Mouse (Mus musculus) gonadal fat pad, adult 2 months (tissue): Measurements from ENCODE around the gene Slc25a21. TPM values are rescaled to one million over a fixed set of nuclear protein-coding genes. Genes with fewer than 3 reads are reported as not detected.

ENCODE experiments used
- DNase-seq: peaks from one replicate; pipeline ENCODE4 v3.0.0-alpha.2; 2012; ENCODE audit warnings: low read depth
- polyA plus RNA-seq: library from polyadenylated mRNA; depleted of rRNA; stranded (reverse); fragments of >200 nt; gene quantifications from 2 replicates; pipeline ENCODE4 v1.2.3, GENCODE M21; 2012

The Slc25a21 gene
- polyA plus RNA-seq, 1 experiment = 1.6 TPM

- no peak for DNase-seq
These were observed 319.5 kb downstream of the Slc25a21 start for GRCm38 (mm10) chr12:56877796-56878195.

- no peak for DNase-seq
These were observed 320.7 kb downstream of the Slc25a21 start for GRCm38 (mm10) chr12:56876549-56876948.

GRCm38 (mm10) chr12:56873204-56873603, 324.1 kb downstream of the Slc25a21 start:
- DNase-seq = no peak

- DNase-seq = no peak
These were observed 326.7 kb downstream of the Slc25a21 start for GRCm38 (mm10) chr12:56870569-56870968.

- DNase-seq = no peak
These were observed 333.3 kb downstream of the Slc25a21 start for GRCm38 (mm10) chr12:56863873-56864562.

GRCm38 (mm10) chr12:56852679-56853078, 344.6 kb downstream of the Slc25a21 start:
- DNase-seq = no peak

- DNase-seq = no peak
These were observed 345.8 kb downstream of the Slc25a21 start for GRCm38 (mm10) chr12:56851464-56851863.

GRCm38 (mm10) chr12:56829945-56830344, 367.3 kb downstream of the Slc25a21 start:
- DNase-seq = no peak

GRCm38 (mm10) chr12:56829455-56829883, 367.8 kb downstream of the Slc25a21 start:
- DNase-seq = no peak

- DNase-seq = no peak
These were observed 369.4 kb downstream of the Slc25a21 start for GRCm38 (mm10) chr12:56827808-56828384.

GRCm38 (mm10) chr12:56824688-56825087, 372.6 kb downstream of the Slc25a21 start:
- no peak for DNase-seq

- DNase-seq = no peak
These were observed 375.1 kb downstream of the Slc25a21 start for GRCm38 (mm10) chr12:56822122-56822521.

GRCm38 (mm10) chr12:56820604-56821003, 376.7 kb downstream of the Slc25a21 start:
- DNase-seq = no peak

- DNase-seq = no peak
These were observed 389.8 kb downstream of the Slc25a21 start for GRCm38 (mm10) chr12:56807483-56807882.

GRCm38 (mm10) chr12:56807078-56807477, 390.2 kb downstream of the Slc25a21 start:
- DNase-seq = no peak

- DNase-seq = no peak
These were observed 392.8 kb downstream of the Slc25a21 start for GRCm38 (mm10) chr12:56804487-56804886.

- no peak for DNase-seq
These were observed 398.4 kb downstream of the Slc25a21 start for GRCm38 (mm10) chr12:56798641-56799415.

GRCm38 (mm10) chr12:56789236-56789635, 408.0 kb downstream of the Slc25a21 start:
- DNase-seq = no peak

- no peak for DNase-seq
These were observed 412.0 kb downstream of the Slc25a21 start for GRCm38 (mm10) chr12:56785250-56785649.

GRCm38 (mm10) chr12:56781196-56781595, 416.1 kb downstream of the Slc25a21 start:
- DNase-seq = no peak

- DNase-seq = no peak
These were observed 417.7 kb downstream of the Slc25a21 start for GRCm38 (mm10) chr12:56779621-56780020.

GRCm38 (mm10) chr12:56773941-56774340, 423.3 kb downstream of the Slc25a21 start:
- no peak for DNase-seq

- DNase-seq = no peak
These were observed 427.9 kb downstream of the Slc25a21 start for GRCm38 (mm10) chr12:56769421-56769820.
